Mouse (Mus musculus): ENCODE results near the gene Gpt2. TPM values are rescaled to one million over a fixed set of nuclear protein-coding genes. Genes with fewer than 3 reads are reported as not detected.

Gene Gpt2
- polyA plus RNA-seq (2015; fragmentation: Nextera tagmentation; extraction: Ambion mirVana), result 32.7 and 37.6 TPM in 2 replicates

DNA sequence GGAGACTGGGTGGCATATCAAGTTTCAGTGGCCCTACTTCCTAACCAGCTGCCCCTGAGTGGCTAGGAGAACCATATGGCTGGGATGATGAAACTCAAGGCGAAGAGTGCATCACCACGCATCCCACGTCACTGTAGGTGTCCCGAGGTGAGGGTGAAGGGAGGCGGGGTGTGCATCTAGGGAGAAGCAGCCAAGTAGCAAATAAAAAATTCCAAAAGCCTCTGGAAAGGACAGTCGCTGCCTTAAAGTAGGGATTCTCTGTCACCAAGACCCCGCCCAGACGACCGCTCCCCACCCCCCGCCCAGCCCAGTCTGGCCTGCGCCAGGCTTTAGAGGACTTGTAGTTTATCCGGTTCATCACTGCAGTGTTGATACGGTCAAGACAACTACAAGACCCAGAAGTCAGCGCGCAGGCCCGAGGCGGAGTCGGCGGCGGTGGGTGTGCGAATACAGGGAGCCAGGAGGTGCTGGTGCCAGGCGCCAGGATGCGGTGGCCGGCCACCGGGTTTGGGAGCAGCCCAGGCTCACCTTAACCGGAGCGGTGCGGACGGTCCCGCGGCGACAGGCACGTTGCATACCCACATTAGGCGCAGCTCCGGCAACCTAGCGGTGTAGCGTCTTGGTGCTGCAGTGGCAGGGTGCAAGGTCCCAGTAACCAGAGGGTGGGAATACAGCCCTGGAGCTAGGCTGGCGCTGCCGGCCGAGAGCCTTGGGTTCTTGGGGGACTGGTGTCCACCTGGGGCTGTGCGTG is at the start of gene Gpt2:
Gene Gpt2, plus strand, starts transcription at position 452 of the 751 bp plus-strand sequence.
- Histone ChIP-seq H3K9me3 (ENCODE audit: control insufficient read depth, low read length) (no peaks in the 10 kb centered on the region), H3K9ac (ENCODE audit: low read length) (peak within 1 kb of the TSS; percentile 76), H3K4me3 (ENCODE audit: low read depth, low read length) (peak within 1 kb of the TSS; percentile 80), H3K27ac (replicated peaks) (peak within 1 kb of the TSS; percentile 65), H3K36me3 (ENCODE audit: control insufficient read depth, insufficient read depth, low read length) (no peaks in the 10 kb centered on the region), H3K4me1 (replicated peaks; ENCODE audit: control insufficient read depth, insufficient read depth) (no peaks in the 10 kb centered on the region), H3K27me3 (ENCODE audit: control insufficient read depth, insufficient read depth, low read length) (no peaks in the 10 kb centered on the region), H3K4me2 (replicated peaks; ENCODE audit: low read depth) (peak within 1 kb of the TSS; percentile 99)
- 1% methylated on average over 41 of the region's 41 CpGs for WGBS
- DNase-seq (ENCODE audit: low spot score) (peak; percentile 97), ATAC-seq (ENCODE audit: low FRiP score, low TSS enrichment) (peak; percentile 96)
- TF ChIP-seq CTCF (IDR thresholded peaks at IDR 0.05; ENCODE audit: low read depth) (peak; percentile 39; the same call in 1 of the 2 replicates), EP300 (optimal IDR thresholded peaks at IDR 0.05) (no peak)

DNA sequence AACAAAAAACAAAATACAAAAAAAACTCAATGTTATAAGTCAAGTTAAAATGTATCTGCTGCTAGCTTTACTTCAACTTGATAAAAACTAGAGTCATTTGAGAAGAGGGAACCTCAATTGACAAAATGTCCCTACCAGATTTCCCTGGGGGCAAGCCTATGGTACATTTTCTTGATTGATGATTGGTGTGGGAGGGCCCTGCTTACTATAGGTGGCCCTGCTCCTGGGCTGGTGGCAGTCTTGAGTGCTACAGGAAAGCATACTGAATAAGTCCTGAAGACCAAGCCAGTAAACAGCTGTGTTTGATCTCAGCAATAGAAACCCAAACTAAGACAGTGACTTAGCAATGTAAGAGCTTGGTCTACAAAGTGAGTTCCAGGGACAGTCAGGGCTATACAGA is 48.3 kb upstream of the Gpt2 start:
- DNase-seq (ENCODE audit: low spot score), result no peak
- Histone ChIP-seq H3K4me3 (ENCODE audit: low read depth, low read length) (no peak overlapping the region), H3K36me3 (ENCODE audit: control insufficient read depth, insufficient read depth, low read length) (no peaks in the 10 kb centered on the region), H3K27ac (replicated peaks) (no peak overlapping the region), H3K4me1 (replicated peaks; ENCODE audit: control insufficient read depth, insufficient read depth) (no peaks in the 10 kb centered on the region), H3K9me3 (ENCODE audit: control insufficient read depth, low read length) (no peaks in the 10 kb centered on the region), H3K4me2 (replicated peaks; ENCODE audit: low read depth) (no peak overlapping the region), H3K27me3 (ENCODE audit: control insufficient read depth, insufficient read depth, low read length) (no peaks in the 10 kb centered on the region), H3K9ac (ENCODE audit: low read length) (no peak overlapping the region)
- ATAC-seq (ENCODE audit: low FRiP score, low TSS enrichment), result no peak
- TF ChIP-seq CTCF (IDR thresholded peaks at IDR 0.05; ENCODE audit: low read depth) (no peak), EP300 (optimal IDR thresholded peaks at IDR 0.05) (no peak)

DNA sequence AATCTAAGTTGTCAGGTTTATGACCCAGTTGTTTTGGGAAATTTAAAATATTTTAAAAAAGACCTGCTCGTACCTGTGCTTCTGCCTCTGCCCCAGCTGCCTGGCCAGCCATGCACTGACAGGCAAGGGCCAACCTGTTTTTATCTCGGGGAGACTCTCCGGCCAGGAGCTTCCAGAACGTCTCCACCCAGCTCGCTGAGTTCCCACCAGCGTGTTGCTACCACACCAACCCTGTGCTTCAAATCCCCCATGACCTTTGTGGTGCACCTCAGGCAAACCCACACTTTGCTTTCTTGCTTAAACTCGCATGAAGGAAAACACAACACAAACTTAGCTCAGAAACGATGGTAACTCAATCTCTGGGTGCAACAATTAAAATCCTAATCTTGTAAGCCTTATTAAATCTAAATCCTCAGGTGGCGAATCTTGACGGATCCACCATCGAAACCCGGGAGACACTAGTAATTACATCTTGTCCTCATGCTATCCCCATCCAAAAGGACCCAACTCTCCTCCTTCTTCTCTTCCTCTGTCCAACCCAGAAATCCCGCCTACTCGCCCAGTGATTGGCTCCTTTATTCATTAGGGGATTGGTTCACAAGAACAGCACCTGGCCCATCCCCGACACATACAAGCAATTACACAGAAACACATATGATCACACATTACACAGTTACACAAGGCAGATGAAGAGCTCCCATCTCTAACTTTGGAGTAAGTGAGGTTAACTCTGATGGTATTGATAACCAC is 46.3 kb upstream of the Gpt2 start:
- DNase-seq (ENCODE audit: low spot score), result no peak
- no peak overlapping the region for H3K9ac ChIP-seq (ENCODE audit: low read length)
- no peak overlapping the region for H3K27ac ChIP-seq (replicated peaks)
- H3K36me3 ChIP-seq (ENCODE audit: control insufficient read depth, insufficient read depth, low read length), result no peaks in the 10 kb centered on the region
- WGBS, result 80% methylated on average over 15 of the region's 15 CpGs
- H3K4me3 ChIP-seq (ENCODE audit: low read depth, low read length), result no peak overlapping the region
- H3K27me3 ChIP-seq (ENCODE audit: control insufficient read depth, insufficient read depth, low read length), result no peaks in the 10 kb centered on the region
- no peaks in the 10 kb centered on the region for H3K9me3 ChIP-seq (ENCODE audit: control insufficient read depth, low read length)
- no peak overlapping the region for H3K4me2 ChIP-seq (replicated peaks; ENCODE audit: low read depth)
- no peaks in the 10 kb centered on the region for H3K4me1 ChIP-seq (replicated peaks; ENCODE audit: control insufficient read depth, insufficient read depth)
- TF ChIP-seq CTCF (IDR thresholded peaks at IDR 0.05; ENCODE audit: low read depth) (no peak), EP300 (optimal IDR thresholded peaks at IDR 0.05) (no peak)
- ATAC-seq (ENCODE audit: low FRiP score, low TSS enrichment), result no peak

DNA sequence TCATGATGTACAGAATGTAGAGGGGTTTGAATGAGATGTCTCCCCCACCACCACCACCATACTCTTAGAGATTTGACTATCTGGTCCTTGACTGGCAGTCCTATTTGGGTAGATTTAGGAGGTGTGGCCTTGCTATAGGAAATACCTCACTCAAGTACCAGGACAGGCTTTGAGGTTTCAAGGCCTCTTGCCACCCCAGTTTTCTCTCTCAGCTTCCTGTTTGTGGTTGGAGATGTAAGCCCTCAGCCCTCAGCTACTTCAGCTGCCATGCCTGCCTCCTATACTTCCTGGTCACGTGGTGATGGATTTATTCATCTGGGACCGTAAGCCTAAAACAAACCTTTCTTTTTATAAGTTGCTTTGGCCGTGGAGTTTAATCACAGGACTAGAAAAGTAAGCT is 42.0 kb upstream of the Gpt2 start:
- no peaks in the 10 kb centered on the region for H3K9me3 ChIP-seq (ENCODE audit: control insufficient read depth, low read length)
- 57% methylated on average over 3 of the region's 3 CpGs for WGBS
- DNase-seq (ENCODE audit: low spot score), result no peak
- no peak for ATAC-seq (ENCODE audit: low FRiP score, low TSS enrichment)
- no peaks in the 10 kb centered on the region for H3K36me3 ChIP-seq (ENCODE audit: control insufficient read depth, insufficient read depth, low read length)
- peaks cover 3% of the 10 kb centered on the region; the same call in 1 of the 2 replicates for H3K4me1 ChIP-seq (replicated peaks; ENCODE audit: control insufficient read depth, insufficient read depth)
- H3K27me3 ChIP-seq (ENCODE audit: control insufficient read depth, insufficient read depth, low read length), result no peaks in the 10 kb centered on the region
- H3K4me2 ChIP-seq (replicated peaks; ENCODE audit: low read depth), result no peak overlapping the region
- H3K4me3 ChIP-seq (ENCODE audit: low read depth, low read length), result no peak overlapping the region
- H3K27ac ChIP-seq (replicated peaks), result no peak overlapping the region
- H3K9ac ChIP-seq (ENCODE audit: low read length), result no peak overlapping the region
- no peak for TF ChIP-seq EP300 (optimal IDR thresholded peaks at IDR 0.05)
- TF ChIP-seq CTCF (IDR thresholded peaks at IDR 0.05; ENCODE audit: low read depth), result no peak

DNA sequence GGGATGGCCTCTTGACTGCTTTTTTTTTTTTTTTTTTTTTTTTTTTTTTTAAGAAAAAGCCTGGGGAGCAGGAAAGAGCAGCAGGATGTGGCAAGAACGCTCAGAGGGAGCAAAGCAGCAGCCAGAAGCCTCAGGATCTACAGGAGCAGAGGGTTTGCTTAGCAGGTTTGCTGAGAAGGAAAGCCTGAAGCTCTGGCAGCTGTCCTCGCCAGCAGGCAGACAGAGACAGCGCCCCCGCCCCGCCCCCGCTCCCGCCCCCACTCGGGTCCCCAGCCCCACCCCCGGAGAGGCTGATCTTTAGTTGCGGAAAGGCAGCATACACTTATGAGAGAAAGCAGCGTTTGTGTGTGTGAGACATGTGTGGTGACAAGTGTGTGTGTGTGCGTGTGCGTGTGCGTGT is 40.0 kb upstream of the Gpt2 start:
- TF ChIP-seq CTCF (IDR thresholded peaks at IDR 0.05; ENCODE audit: low read depth), result no peak
- no peak for TF ChIP-seq EP300 (optimal IDR thresholded peaks at IDR 0.05)
- no peak overlapping the region for H3K27ac ChIP-seq (replicated peaks)
- DNase-seq (ENCODE audit: low spot score) (peak; percentile 32), ATAC-seq (ENCODE audit: low FRiP score, low TSS enrichment) (no peak)
- 15% methylated on average over 14 of the region's 14 CpGs for WGBS
- no peak overlapping the region for H3K9ac ChIP-seq (ENCODE audit: low read length)
- H3K4me2 ChIP-seq (replicated peaks; ENCODE audit: low read depth), result peak overlapping the region; percentile 39
- H3K4me3 ChIP-seq (ENCODE audit: low read depth, low read length), result no peak overlapping the region
- peaks cover 3% of the 10 kb centered on the region; the same call in 1 of the 2 replicates for H3K4me1 ChIP-seq (replicated peaks; ENCODE audit: control insufficient read depth, insufficient read depth)
- no peaks in the 10 kb centered on the region for H3K36me3 ChIP-seq (ENCODE audit: control insufficient read depth, insufficient read depth, low read length)
- H3K9me3 ChIP-seq (ENCODE audit: control insufficient read depth, low read length), result no peaks in the 10 kb centered on the region
- H3K27me3 ChIP-seq (ENCODE audit: control insufficient read depth, insufficient read depth, low read length), result no peaks in the 10 kb centered on the region

DNA sequence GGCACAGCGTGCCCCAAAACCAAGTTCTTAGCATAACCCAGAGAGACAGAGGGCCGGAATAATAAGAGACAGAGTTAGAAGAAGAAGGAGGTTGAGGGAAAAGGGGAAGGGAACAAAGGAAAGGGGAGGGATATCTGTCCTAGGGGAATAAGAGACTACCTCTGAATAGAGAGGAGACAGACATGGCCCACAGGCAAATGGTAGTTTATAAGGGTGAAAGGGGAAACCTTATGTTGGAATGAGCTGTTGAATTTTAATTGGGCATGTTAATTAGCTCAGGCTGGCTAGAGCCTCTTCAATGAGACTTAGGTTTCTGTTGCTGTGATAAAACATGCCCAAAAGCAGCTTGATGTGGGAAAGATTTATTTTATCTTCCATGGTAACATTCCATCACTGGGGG is 39.1 kb upstream of the Gpt2 start:
- H3K9ac ChIP-seq (ENCODE audit: low read length), result no peak overlapping the region
- no peak for DNase-seq (ENCODE audit: low spot score)
- peaks cover 3% of the 10 kb centered on the region; the same call in 1 of the 2 replicates for H3K4me1 ChIP-seq (replicated peaks; ENCODE audit: control insufficient read depth, insufficient read depth)
- 92% methylated on average over 2 of the region's 2 CpGs for WGBS
- H3K27me3 ChIP-seq (ENCODE audit: control insufficient read depth, insufficient read depth, low read length), result no peaks in the 10 kb centered on the region
- H3K36me3 ChIP-seq (ENCODE audit: control insufficient read depth, insufficient read depth, low read length), result no peaks in the 10 kb centered on the region
- H3K27ac ChIP-seq (replicated peaks), result no peak overlapping the region
- H3K4me2 ChIP-seq (replicated peaks; ENCODE audit: low read depth), result no peak overlapping the region
- H3K9me3 ChIP-seq (ENCODE audit: control insufficient read depth, low read length), result no peaks in the 10 kb centered on the region
- ATAC-seq (ENCODE audit: low FRiP score, low TSS enrichment), result no peak
- H3K4me3 ChIP-seq (ENCODE audit: low read depth, low read length), result no peak overlapping the region
- no peak for TF ChIP-seq EP300 (optimal IDR thresholded peaks at IDR 0.05)
- TF ChIP-seq CTCF (IDR thresholded peaks at IDR 0.05; ENCODE audit: low read depth), result no peak
